Mouse (Mus musculus) heart, embryonic 12.5 days (tissue): Measurements from ENCODE around the gene Slco3a1. TPM values are rescaled to one million over a fixed set of nuclear protein-coding genes. Genes with fewer than 3 reads are reported as not detected.
A peak's percentile ranks its signal among the peaks of the same experiment; 100 is the strongest.

Experiments
- ATAC-seq: fragments of 200-750 bp; cut with Nextera tagmentation; 2 replicates; pipeline ENCODE4 v1.8.0; 2017; ENCODE audit warnings: moderate TSS enrichment, moderate library complexity; ENCODE audit not compliant: insufficient number of reproducible peaks, low FRiP score
- H3K27ac ChIP-seq: fragments of 300-500 bp; sonication (generic); 2 replicates; pipeline ENCODE4 v1.5.1; 2016; ENCODE audit warnings: mild to moderate bottlenecking, moderate library complexity; ENCODE audit not compliant: poor library complexity, severe bottlenecking
- H3K27me3 ChIP-seq: fragments of 300-500 bp; sonication (generic); replicated peaks from 2 replicates; pipeline ENCODE4 v1.6.1; 2016; ENCODE audit warnings: mild to moderate bottlenecking, moderate library complexity
- H3K36me3 ChIP-seq: fragments of 300-500 bp; sonication (generic); 2 replicates; pipeline ENCODE4 v1.6.1; 2016; ENCODE audit warnings: mild to moderate bottlenecking, moderate library complexity
- H3K4me1 ChIP-seq: fragments of 300-500 bp; sonication (generic); replicated peaks from 2 replicates; pipeline ENCODE4 v1.6.1; 2016; ENCODE audit warnings: mild to moderate bottlenecking
- H3K4me2 ChIP-seq: fragments of 300-500 bp; sonication (generic); 2 replicates; pipeline ENCODE4 v1.6.1; 2016; ENCODE audit warnings: mild to moderate bottlenecking, moderate library complexity
- H3K4me3 ChIP-seq: fragments of 300-500 bp; sonication (generic); 2 replicates; pipeline ENCODE4 v1.5.1; 2016; ENCODE audit warnings: mild to moderate bottlenecking
- H3K9ac ChIP-seq: fragments of 300-500 bp; sonication (generic); 2 replicates; pipeline ENCODE4 v1.6.1; 2016; ENCODE audit warnings: mild to moderate bottlenecking, moderate library complexity
- H3K9me3 ChIP-seq: fragments of 300-500 bp; sonication (generic); replicated peaks from 2 replicates; pipeline ENCODE4 v1.6.1; 2016; ENCODE audit warnings: mild to moderate bottlenecking, moderate library complexity
- WGBS: fragments of 180-500 bp; shearing (Covaris S2); methylation state at CpG from one replicate; pipeline ENCODE4 v1.1.7; 2016; 5-methylcytosine and 5-hydroxymethylcytosine counted together
- polyA plus RNA-seq: library from polyadenylated mRNA; unstranded; fragments of >200 nt; fragmentation: Nextera tagmentation; extraction: Ambion mirVana; gene quantifications from 2 replicates; pipeline ENCODE4 v1.2.1, GENCODE M21; 2016

Gene Slco3a1
- 29.8 and 33.6 TPM in 2 replicates for polyA plus RNA-seq

DNA sequence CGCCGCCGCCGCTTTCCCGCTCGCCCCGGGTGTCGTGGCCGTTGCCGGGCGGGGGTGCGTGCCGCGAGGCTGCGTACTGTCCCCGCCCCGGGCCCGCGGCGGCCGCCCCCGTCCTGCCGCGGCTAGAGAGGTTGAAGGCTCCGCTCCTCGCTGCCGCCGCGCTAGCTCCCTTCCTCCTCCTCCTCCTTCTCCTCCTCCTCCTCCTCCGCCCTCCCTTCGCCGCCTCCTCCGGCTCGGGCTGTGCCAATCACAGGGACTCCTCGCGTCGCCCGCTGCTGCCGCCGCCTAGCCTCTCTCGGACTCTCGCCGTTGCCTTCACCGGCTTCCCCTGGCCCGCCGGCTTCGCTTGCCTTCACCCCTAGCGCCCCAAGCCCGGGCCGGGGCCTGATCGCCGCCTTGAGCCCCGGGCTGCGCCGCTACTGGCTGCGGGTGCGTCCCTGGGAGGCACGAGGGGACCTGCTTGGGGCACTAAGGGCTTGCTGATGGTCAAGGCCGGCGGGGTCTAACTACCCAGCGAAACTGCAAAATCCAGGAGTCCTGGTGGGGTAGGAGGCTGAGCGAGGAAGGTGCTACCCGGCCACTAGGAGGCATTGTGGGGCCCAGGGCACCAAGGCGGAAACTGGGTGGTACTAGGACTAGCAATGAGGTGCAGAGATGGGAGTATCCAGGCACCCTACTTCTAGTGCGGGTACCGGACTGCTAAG, at the start of gene Slco3a1:
TSS of gene Slco3a1 (minus strand) at position 173 of the 704 bp plus-strand sequence.
- peak; percentile 75 for ATAC-seq
- Histone ChIP-seq H3K4me2 (peak within 1 kb of the TSS; percentile 79), H3K4me3 (peak within 1 kb of the TSS; percentile 69), H3K9ac (peak within 1 kb of the TSS; percentile 93), H3K4me1 (peaks cover 38% of the 10 kb centered on the region), H3K36me3 (no peaks in the 10 kb centered on the region), H3K9me3 (no peaks in the 10 kb centered on the region), H3K27ac (peak within 1 kb of the TSS; percentile 82), H3K27me3 (peaks cover 3% of the 10 kb centered on the region; the same call in 1 of the 2 replicates)
- 1% methylated on average over 62 of the region's 66 CpGs for WGBS

- ATAC-seq = no peak
- no peaks in the 10 kb centered on the region for H3K4me1 ChIP-seq
- no peak overlapping the region for H3K4me3 ChIP-seq
- no peaks in the 10 kb centered on the region for H3K36me3 ChIP-seq
- no peak overlapping the region for H3K9ac ChIP-seq
- no peaks in the 10 kb centered on the region for H3K9me3 ChIP-seq
- no peak overlapping the region for H3K27ac ChIP-seq
- WGBS = 85% methylated on average over 5 of the region's 5 CpGs
- no peaks in the 10 kb centered on the region for H3K27me3 ChIP-seq
- no peak overlapping the region for H3K4me2 ChIP-seq
These were observed 46.4 kb upstream of the Slco3a1 start for GRCm38 (mm10) chr7:74600996-74601395.

GRCm38 (mm10) chr7:74579411-74579810, 24.8 kb upstream of the Slco3a1 start:
- H3K27ac ChIP-seq = no peak overlapping the region
- no peaks in the 10 kb centered on the region for H3K27me3 ChIP-seq
- H3K9ac ChIP-seq = no peak overlapping the region
- WGBS = 63% methylated on average over 1 of the region's 1 CpGs
- H3K4me3 ChIP-seq = no peak overlapping the region
- no peak overlapping the region for H3K4me2 ChIP-seq
- H3K36me3 ChIP-seq = no peaks in the 10 kb centered on the region
- ATAC-seq = no peak
- no peaks in the 10 kb centered on the region for H3K9me3 ChIP-seq
- H3K4me1 ChIP-seq = no peaks in the 10 kb centered on the region

GRCm38 (mm10) chr7:74575678-74576077, 21.1 kb upstream of the Slco3a1 start:
- ATAC-seq = no peak

GRCm38 (mm10) chr7:74555416-74555815, 836 bp upstream of the Slco3a1 start:
- peaks cover 34% of the 10 kb centered on the region for H3K4me1 ChIP-seq
- H3K9me3 ChIP-seq = no peaks in the 10 kb centered on the region
- H3K4me3 ChIP-seq = peak overlapping the region; percentile 69
- peak overlapping the region; percentile 93 for H3K9ac ChIP-seq
- H3K4me2 ChIP-seq = peak overlapping the region; percentile 79
- H3K36me3 ChIP-seq = no peaks in the 10 kb centered on the region
- H3K27me3 ChIP-seq = peaks cover 3% of the 10 kb centered on the region; the same call in 1 of the 2 replicates
- no peak for ATAC-seq
- WGBS = 17% methylated on average over 6 of the region's 6 CpGs
- H3K27ac ChIP-seq = no peak overlapping the region

More at GRCm38 (mm10) chr7:74575678-74576077, 21.1 kb upstream of the Slco3a1 start:
- Histone ChIP-seq H3K27ac (no peak overlapping the region), H3K36me3 (no peaks in the 10 kb centered on the region), H3K9ac (no peak overlapping the region), H3K27me3 (no peaks in the 10 kb centered on the region), H3K9me3 (no peaks in the 10 kb centered on the region), H3K4me3 (no peak overlapping the region), H3K4me1 (no peaks in the 10 kb centered on the region), H3K4me2 (no peak overlapping the region)
- 65% methylated on average over 3 of the region's 3 CpGs for WGBS

GRCm38 (mm10) chr7:74554041-74554561, 479 bp downstream of the Slco3a1 start:
- no peaks in the 10 kb centered on the region for H3K9me3 ChIP-seq
- peak overlapping the region; percentile 93 for H3K9ac ChIP-seq
- H3K27ac ChIP-seq = peak overlapping the region; percentile 82
- WGBS = under 1% methylated on average over 46 of the region's 46 CpGs
- peaks cover 3% of the 10 kb centered on the region; the same call in 1 of the 2 replicates for H3K27me3 ChIP-seq
- peak; percentile 75 for ATAC-seq
- H3K36me3 ChIP-seq = no peaks in the 10 kb centered on the region
- peaks cover 42% of the 10 kb centered on the region for H3K4me1 ChIP-seq
- peak overlapping the region; percentile 79 for H3K4me2 ChIP-seq
- peak overlapping the region; percentile 69 for H3K4me3 ChIP-seq

DNA sequence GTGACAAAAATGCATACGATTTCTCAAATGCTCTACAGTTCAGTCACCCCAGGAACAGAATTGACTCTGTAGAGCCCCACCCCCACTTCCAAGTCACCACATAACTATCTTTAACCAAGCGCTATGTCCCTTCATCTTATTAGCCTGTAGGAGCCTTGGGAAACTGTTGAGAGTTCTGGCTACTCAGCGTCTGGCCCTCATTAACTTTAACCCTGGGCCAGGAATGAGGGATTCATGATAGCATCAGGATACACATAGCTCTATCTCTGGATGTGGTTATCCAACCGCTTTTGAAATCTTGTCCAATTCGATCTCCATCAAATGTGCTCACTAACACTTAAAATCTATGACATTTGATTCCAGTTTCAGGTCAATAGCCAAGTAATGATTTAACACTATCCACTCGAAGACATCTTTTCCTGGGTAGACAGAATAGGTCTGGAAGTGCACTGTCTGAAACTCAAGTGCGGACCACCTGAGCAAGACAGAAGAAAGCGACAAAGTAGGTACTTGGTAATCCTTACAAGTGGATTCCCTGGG, 1.4 kb downstream of the Slco3a1 start:
- H3K4me1 ChIP-seq = peaks cover 42% of the 10 kb centered on the region
- peaks cover 3% of the 10 kb centered on the region; the same call in 1 of the 2 replicates for H3K27me3 ChIP-seq
- no peak overlapping the region for H3K27ac ChIP-seq
- H3K4me3 ChIP-seq = peak overlapping the region; percentile 69
- no peak for ATAC-seq
- H3K9me3 ChIP-seq = no peaks in the 10 kb centered on the region
- peak overlapping the region; percentile 93 for H3K9ac ChIP-seq
- no peaks in the 10 kb centered on the region for H3K36me3 ChIP-seq
- WGBS = 40% methylated on average over 8 of the region's 8 CpGs
- peak overlapping the region; percentile 79 for H3K4me2 ChIP-seq

- H3K36me3 ChIP-seq = no peaks in the 10 kb centered on the region
- ATAC-seq = no peak
- peaks cover 42% of the 10 kb centered on the region for H3K4me1 ChIP-seq
- peak overlapping the region; percentile 79 for H3K4me2 ChIP-seq
- peak overlapping the region; percentile 69 for H3K4me3 ChIP-seq
- 33% methylated on average over 4 of the region's 4 CpGs for WGBS
- no peaks in the 10 kb centered on the region for H3K9me3 ChIP-seq
- peaks cover 3% of the 10 kb centered on the region; the same call in 1 of the 2 replicates for H3K27me3 ChIP-seq
- H3K9ac ChIP-seq = no peak overlapping the region; the same call in none of the 2 replicates
- H3K27ac ChIP-seq = no peak overlapping the region
These were observed 2.0 kb downstream of the Slco3a1 start for GRCm38 (mm10) chr7:74552546-74552945.

DNA sequence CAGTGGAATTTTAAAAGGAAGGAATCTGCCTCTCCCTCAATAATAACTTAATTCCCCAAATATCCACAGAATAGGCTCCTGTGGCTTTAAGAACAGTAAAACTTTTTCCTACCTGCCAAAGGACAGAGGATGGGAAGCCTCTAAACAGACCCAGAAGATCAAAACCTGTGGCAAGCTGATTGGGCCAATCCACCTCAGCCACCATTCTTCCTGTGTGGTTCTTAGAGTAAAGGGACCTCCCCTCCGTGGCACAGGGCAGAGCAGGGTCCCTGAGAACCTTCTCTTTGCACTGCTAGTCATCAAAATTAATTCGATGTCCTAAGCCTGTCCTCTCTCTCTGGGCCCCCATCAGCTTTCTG, 2.6 kb downstream of the Slco3a1 start:
- peaks cover 42% of the 10 kb centered on the region for H3K4me1 ChIP-seq
- H3K27me3 ChIP-seq = peaks cover 3% of the 10 kb centered on the region; the same call in 1 of the 2 replicates
- H3K4me2 ChIP-seq = peak overlapping the region; percentile 79
- no peak for ATAC-seq
- peak overlapping the region; percentile 69 for H3K4me3 ChIP-seq
- no peaks in the 10 kb centered on the region for H3K9me3 ChIP-seq
- 40% methylated on average over 2 of the region's 2 CpGs for WGBS
- no peak overlapping the region for H3K27ac ChIP-seq
- H3K36me3 ChIP-seq = no peaks in the 10 kb centered on the region
- no peak overlapping the region for H3K9ac ChIP-seq

DNA sequence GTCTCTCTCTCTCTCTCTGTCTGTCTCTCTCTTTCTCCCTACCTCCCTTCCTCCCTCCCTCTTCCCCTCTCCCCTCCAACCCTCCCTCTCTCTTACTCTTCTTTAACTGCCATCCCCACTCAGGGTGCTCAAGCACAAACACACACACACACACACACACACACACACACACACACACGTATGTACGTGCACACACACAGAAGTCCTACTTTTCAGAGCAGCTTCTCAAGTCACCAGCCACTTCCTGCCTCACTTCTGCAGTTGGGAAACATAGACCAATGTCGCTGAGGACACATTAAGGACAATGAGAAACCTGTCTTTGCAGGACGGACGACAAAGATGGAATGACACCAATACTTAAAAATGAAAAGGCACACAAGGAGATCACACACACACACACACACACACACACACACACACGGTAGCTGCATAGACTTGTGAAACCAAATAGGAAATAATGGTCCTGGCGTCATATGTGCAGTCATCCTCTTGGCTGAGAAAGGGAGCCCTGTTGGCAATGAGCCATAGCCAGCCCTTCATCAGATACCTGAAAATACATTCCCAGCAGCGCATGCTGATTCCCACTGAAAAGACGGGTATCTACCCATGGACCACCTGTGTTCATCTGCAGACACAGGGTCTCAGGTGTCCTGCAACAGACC, 3.1 kb downstream of the Slco3a1 start:
- H3K4me3 ChIP-seq = no peak overlapping the region; the same call in 1 of the 2 replicates
- H3K27me3 ChIP-seq = peaks cover 3% of the 10 kb centered on the region; the same call in 1 of the 2 replicates
- H3K4me1 ChIP-seq = peaks cover 42% of the 10 kb centered on the region
- 64% methylated on average over 9 of the region's 9 CpGs for WGBS
- H3K9ac ChIP-seq = no peak overlapping the region
- ATAC-seq = no peak
- H3K27ac ChIP-seq = no peak overlapping the region
- H3K36me3 ChIP-seq = no peaks in the 10 kb centered on the region
- peak overlapping the region; percentile 79 for H3K4me2 ChIP-seq
- H3K9me3 ChIP-seq = no peaks in the 10 kb centered on the region

DNA sequence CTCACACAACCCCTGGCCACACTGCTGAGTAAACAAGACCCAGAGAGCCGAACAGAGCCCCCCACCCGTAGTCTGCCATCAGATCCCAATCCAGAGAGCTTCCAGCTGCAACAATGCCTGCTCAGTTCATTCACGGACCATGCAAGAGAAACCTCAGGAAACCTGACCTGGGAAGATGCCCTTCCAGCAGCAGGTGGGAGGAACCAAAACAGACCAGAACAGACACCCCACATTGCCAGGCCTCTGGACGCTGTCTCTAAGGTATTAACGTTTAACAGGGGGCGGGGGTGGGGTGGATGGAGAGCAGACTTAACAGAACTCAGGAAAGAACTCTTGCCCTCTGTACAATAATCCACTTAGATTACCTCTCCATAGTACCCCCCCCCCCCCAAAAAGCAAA, 4.9 kb downstream of the Slco3a1 start:
- no peak overlapping the region for H3K4me2 ChIP-seq
- peaks cover 2% of the 10 kb centered on the region; the same call in 1 of the 2 replicates for H3K36me3 ChIP-seq
- peaks cover 35% of the 10 kb centered on the region for H3K4me1 ChIP-seq
- 34% methylated on average over 6 of the region's 6 CpGs for WGBS
- peaks cover 3% of the 10 kb centered on the region; the same call in 1 of the 2 replicates for H3K27me3 ChIP-seq
- H3K9me3 ChIP-seq = no peaks in the 10 kb centered on the region
- ATAC-seq = no peak
- H3K4me3 ChIP-seq = no peak overlapping the region
- no peak overlapping the region for H3K9ac ChIP-seq
- H3K27ac ChIP-seq = no peak overlapping the region
